Mouse (Mus musculus): ENCODE results near the gene Vmn1r148.
"Not testable (repeated sequence)": the region's sequence is repeated elsewhere in the genome, so short reads cannot be mapped to it uniquely, and the experiment has no call there.

Gene Vmn1r148

GRCm38 (mm10) chr7:22413283-22413682, at the start of gene Vmn1r148:
TSS of gene Vmn1r148 (plus strand) at chr7:22413583.
- not testable (repeated sequence) for DNase-seq

- DNase-seq: not testable (repeated sequence)
These were observed 42.4 kb upstream of the Vmn1r148 start, which contains the start of gene Gm8660 for GRCm38 (mm10) chr7:22370939-22371338. TSS of gene Gm8660 (minus strand) at chr7:22371039.

- not testable (repeated sequence) for DNase-seq
These were observed 24.7 kb downstream of the Vmn1r148 start, which contains the start of gene Vmn1r149 for GRCm38 (mm10) chr7:22438129-22438528. TSS of gene Vmn1r149 (minus strand) at chr7:22438229.

GRCm38 (mm10) chr7:22463975-22464374, 50.6 kb downstream of the Vmn1r148 start, which contains the start of gene Gm10665:
TSS of gene Gm10665 (minus strand) at chr7:22464075.
- DNase-seq: not testable (repeated sequence)
